Mouse (Mus musculus) myocyte (in vitro differentiated cells): ENCODE measurements at regions not wholly inside any gene's neighbourhood (a gene's known extent, or its start where the extent isn't known, plus 50 kb on each side); places are given as distances from the start of the nearest gene placed in this dataset.
A peak's percentile ranks its signal among the peaks of the same experiment; 100 is the strongest.

Source experiments
- H3K27me3 ChIP-seq: one replicate; pipeline ENCODE4 v1.6.1; 2011; ENCODE audit not compliant: control insufficient read depth, insufficient read depth, insufficient read length
- H3K36me3 ChIP-seq: one replicate; pipeline ENCODE4 v1.6.1; 2011; ENCODE audit not compliant: control insufficient read depth, insufficient read depth
- H3K4me2 ChIP-seq: one replicate; pipeline ENCODE4 v1.6.1; 2011; ENCODE audit warnings: low read depth, control low read depth
- H3K4me3 ChIP-seq: one replicate; pipeline ENCODE4 v1.5.1; 2011; ENCODE audit warnings: mild to moderate bottlenecking, control low read depth, moderate library complexity
- H3K79me2 ChIP-seq: one replicate; pipeline ENCODE4 v1.6.1; 2011; ENCODE audit not compliant: control insufficient read depth, insufficient read depth
- H3ac ChIP-seq: one replicate; pipeline ENCODE4 v1.6.1; 2011; ENCODE audit not compliant: control insufficient read depth, insufficient read length
- CEBPB ChIP-seq: IDR thresholded peaks from 2 replicates; pipeline ENCODE4 v1.6.1; 2011; ENCODE audit warnings: mild to moderate bottlenecking, moderate library complexity; ENCODE audit not compliant: poor library complexity, insufficient read depth, severe bottlenecking
- E2F4 ChIP-seq: IDR thresholded peaks from one replicate; pipeline ENCODE4 v1.6.1; 2011; ENCODE audit warnings: mild to moderate bottlenecking, control low read depth, moderate library complexity; ENCODE audit not compliant: insufficient read depth
- MAX ChIP-seq: IDR thresholded peaks from one replicate; pipeline ENCODE4 v1.6.1; 2011; ENCODE audit warnings: low read depth, mild to moderate bottlenecking, control low read depth
- MYOD1 ChIP-seq, 3 experiments: IDR thresholded peaks; one replicate each; pipeline ENCODE4 v1.6.1; 2011; ENCODE audit warnings: control low read depth in 2 of 3, low read depth in 2 of 3, mild to moderate bottlenecking in 2 of 3, moderate library complexity in 1 of 3; ENCODE audit not compliant: insufficient read length in 2 of 3, control insufficient read depth in 1 of 3
- MYOG ChIP-seq, 3 experiments: IDR thresholded peaks; one replicate each; pipeline ENCODE4 v1.6.1; 2011; ENCODE audit warnings: control low read depth in 2 of 3, low read depth in 2 of 3, mild to moderate bottlenecking in 2 of 3; ENCODE audit not compliant: insufficient read length in 2 of 3, control insufficient read depth in 1 of 3, insufficient read depth in 1 of 3
- POLR2A ChIP-seq: IDR thresholded peaks from one replicate; pipeline ENCODE4 v1.6.1; 2011; ENCODE audit warnings: low read depth, mild to moderate bottlenecking, control low read depth, moderate library complexity; ENCODE audit not compliant: insufficient read length
- POLR2AphosphoS2 ChIP-seq: IDR thresholded peaks from one replicate; pipeline ENCODE4 v1.6.1; 2011; ENCODE audit warnings: low read depth, control low read depth; ENCODE audit not compliant: insufficient read length
- REST ChIP-seq: IDR thresholded peaks from one replicate; pipeline ENCODE4 v1.6.1; 2011; ENCODE audit warnings: mild to moderate bottlenecking, control low read depth, moderate library complexity; ENCODE audit not compliant: insufficient read depth, insufficient read length
- SRF ChIP-seq: IDR thresholded peaks from one replicate; pipeline ENCODE4 v1.6.1; 2011; ENCODE audit warnings: low read depth; ENCODE audit not compliant: control insufficient read depth, insufficient read length
- TCF12 ChIP-seq: IDR thresholded peaks from one replicate; pipeline ENCODE4 v1.6.1; 2011; ENCODE audit warnings: mild to moderate bottlenecking, control low read depth; ENCODE audit not compliant: poor library complexity, insufficient read depth, severe bottlenecking
- TCF3 ChIP-seq: IDR thresholded peaks from one replicate; pipeline ENCODE4 v1.6.1; 2011; ENCODE audit warnings: low read depth, control low read depth; ENCODE audit not compliant: insufficient read length
- USF1 ChIP-seq: IDR thresholded peaks from one replicate; pipeline ENCODE4 v1.6.1; 2011; ENCODE audit warnings: low read depth, mild to moderate bottlenecking, control low read depth, moderate library complexity

GRCm38 (mm10) chr13:15113383-15113782, 349.7 kb upstream of the Gli3 start:
- Histone ChIP-seq H3K36me3 (no peaks in the 10 kb centered on the region), H3ac (no peak overlapping the region), H3K4me3 (no peak overlapping the region), H3K79me2 (no peaks in the 10 kb centered on the region), H3K4me2 (peak overlapping the region; percentile 34), H3K27me3 (no peaks in the 10 kb centered on the region)
- TF ChIP-seq TCF12 = no peak

GRCm38 (mm10) chr13:15130249-15130648, 332.8 kb upstream of the Gli3 start:
- H3ac ChIP-seq = no peak overlapping the region
- H3K79me2 ChIP-seq = no peaks in the 10 kb centered on the region
- no peak overlapping the region for H3K4me2 ChIP-seq
- no peaks in the 10 kb centered on the region for H3K36me3 ChIP-seq
- TF ChIP-seq TCF12 = no peak
- TF ChIP-seq USF1 = no peak
- no peak for TF ChIP-seq REST
- TF ChIP-seq POLR2A = no peak
- TF ChIP-seq MYOG (IDR thresholded peaks at IDR 0.05; ENCODE audit: control insufficient read depth in 1 of 3, insufficient read depth in 1 of 3, insufficient read length in 2 of 3, low read depth in 2 of 3) = no peak
- no peak for TF ChIP-seq CEBPB
- TF ChIP-seq POLR2AphosphoS2 = no peak
- TF ChIP-seq MYOD1 (IDR thresholded peaks at IDR 0.05; ENCODE audit: control insufficient read depth in 1 of 3, insufficient read length in 2 of 3, low read depth in 2 of 3) = no peak
- TF ChIP-seq MAX = no peak
- no peak overlapping the region for H3K4me3 ChIP-seq
- H3K27me3 ChIP-seq = no peaks in the 10 kb centered on the region

- H3K79me2 ChIP-seq = no peaks in the 10 kb centered on the region
- H3K36me3 ChIP-seq = no peaks in the 10 kb centered on the region
- H3ac ChIP-seq = no peak overlapping the region
- no peak overlapping the region for H3K4me3 ChIP-seq
- no peaks in the 10 kb centered on the region for H3K27me3 ChIP-seq
- TF ChIP-seq MYOD1 (IDR thresholded peaks at IDR 0.05; ENCODE audit: control insufficient read depth in 1 of 3, insufficient read length in 2 of 3, low read depth in 2 of 3) (no peak), MAX (no peak), TCF12 (no peak), POLR2A (no peak), E2F4 (no peak), REST (no peak), TCF3 (no peak), SRF (no peak), USF1 (no peak), POLR2AphosphoS2 (no peak), CEBPB (no peak), MYOG (IDR thresholded peaks at IDR 0.05; ENCODE audit: control insufficient read depth in 1 of 3, insufficient read depth in 1 of 3, insufficient read length in 2 of 3, low read depth in 2 of 3) (no peak)
- H3K4me2 ChIP-seq = no peak overlapping the region
These were observed 316.9 kb upstream of the Gli3 start for GRCm38 (mm10) chr13:15146167-15146566.

GRCm38 (mm10) chr13:15180898-15181297, 282.1 kb upstream of the Gli3 start:
- TF ChIP-seq SRF = no peak
- TF ChIP-seq CEBPB = no peak
- TF ChIP-seq POLR2A = no peak
- no peak for TF ChIP-seq MYOG (IDR thresholded peaks at IDR 0.05; ENCODE audit: control insufficient read depth in 1 of 3, insufficient read depth in 1 of 3, insufficient read length in 2 of 3, low read depth in 2 of 3)
- no peak for TF ChIP-seq TCF3
- TF ChIP-seq TCF12 = no peak
- no peak for TF ChIP-seq USF1
- TF ChIP-seq MAX = no peak
- TF ChIP-seq REST = no peak
- TF ChIP-seq POLR2AphosphoS2 = no peak
- no peak for TF ChIP-seq MYOD1 (IDR thresholded peaks at IDR 0.05; ENCODE audit: control insufficient read depth in 1 of 3, insufficient read length in 2 of 3, low read depth in 2 of 3)
- TF ChIP-seq E2F4 = no peak

GRCm38 (mm10) chr13:15211635-15212352, 251.2 kb upstream of the Gli3 start:
- H3ac ChIP-seq = no peak overlapping the region
- no peaks in the 10 kb centered on the region for H3K27me3 ChIP-seq
- H3K4me3 ChIP-seq = no peak overlapping the region
- TF ChIP-seq MYOD1 (IDR thresholded peaks at IDR 0.05; ENCODE audit: control insufficient read depth in 1 of 3, insufficient read length in 2 of 3, low read depth in 2 of 3) (no peak), MYOG (IDR thresholded peaks at IDR 0.05; ENCODE audit: control insufficient read depth in 1 of 3, insufficient read depth in 1 of 3, insufficient read length in 2 of 3, low read depth in 2 of 3) (no peak), USF1 (no peak), E2F4 (no peak), REST (no peak), TCF3 (no peak)
- no peaks in the 10 kb centered on the region for H3K36me3 ChIP-seq
- no peak overlapping the region for H3K4me2 ChIP-seq
- H3K79me2 ChIP-seq = no peaks in the 10 kb centered on the region

More at GRCm38 (mm10) chr13:15180898-15181297, 282.1 kb upstream of the Gli3 start:
- H3K4me2 ChIP-seq = no peak overlapping the region
- H3ac ChIP-seq = no peak overlapping the region
- H3K79me2 ChIP-seq = no peaks in the 10 kb centered on the region
- no peaks in the 10 kb centered on the region for H3K36me3 ChIP-seq
- H3K4me3 ChIP-seq = no peak overlapping the region
- no peaks in the 10 kb centered on the region for H3K27me3 ChIP-seq
